Mouse (Mus musculus) left cerebral cortex, postnatal 10 days (tissue): ENCODE measurements around the gene Cry2. TPM values are rescaled to one million over a fixed set of nuclear protein-coding genes. Genes with fewer than 3 reads are reported as not detected.

ENCODE experiments used
- DNase-seq, 2 experiments: peaks; one replicate each; pipeline ENCODE4 v3.0.0; 2021 to 2022; ENCODE audit warnings: low spot score in 2 of 2, mixed read lengths in 1 of 2; ENCODE audit errors: extremely low spot score in 1 of 2
- intact Hi-C: fragments of 180-260 bp; cut with DNase I; formaldehyde crosslinking; loops from one replicate; pipeline ENCODE4 v1.15.1; 2025
- total RNA-seq, 2 experiments: library from RNA; stranded (reverse); gene quantifications; 2 replicates each; pipeline ENCODE4 v1.2.3; 2021

Cry2 gene
- total RNA-seq, 2 experiments from 2014 or later, result 108 to 109 TPM

GRCm38 (mm10) chr2:92379783-92380494 lies 53.9 kb downstream of the Cry2 start:
- no peak for DNase-seq
- intact Hi-C loops, result no loop called here

GRCm38 (mm10) chr2:92377320-92377719 lies 56.5 kb downstream of the Cry2 start:
- DNase-seq, result no peak
- intact Hi-C loops, result no loop called here

GRCm38 (mm10) chr2:92376300-92376699 lies 57.5 kb downstream of the Cry2 start:
- intact Hi-C loops, result no loop called here

GRCm38 (mm10) chr2:92375788-92376187 lies 58.1 kb downstream of the Cry2 start:
- DNase-seq, result no peak
- intact Hi-C loops, result no loop called here

More at GRCm38 (mm10) chr2:92376300-92376699, 57.5 kb downstream of the Cry2 start:
- DNase-seq, result no peak

- peak; percentile 97 for DNase-seq
- intact Hi-C loops, result no loop called here
Observed at GRCm38 (mm10) chr2:92375099-92375623, 58.7 kb downstream of the Cry2 start.

- peak in 1 of 2 experiments; percentile 58 for DNase-seq
- intact Hi-C loops, result no loop called here
Observed at GRCm38 (mm10) chr2:92374514-92374913, 59.3 kb downstream of the Cry2 start, which contains the start of the genes Pex16 and Large2. Pex16 (plus strand) TSS chr2:92374676. Large2 (minus strand) TSS chr2:92374869.

GRCm38 (mm10) chr2:92373437-92373813 lies 60.4 kb downstream of the Cry2 start:
- intact Hi-C loops, result no loop called here

GRCm38 (mm10) chr2:92372767-92373436 lies 60.9 kb downstream of the Cry2 start:
- no peak for DNase-seq
- intact Hi-C loops, result no loop called here

More at GRCm38 (mm10) chr2:92373437-92373813, 60.4 kb downstream of the Cry2 start:
- DNase-seq, result no peak

GRCm38 (mm10) chr2:92371971-92372690 lies 61.7 kb downstream of the Cry2 start:
- DNase-seq, result peak in 1 of 2 experiments; percentile 13
- intact Hi-C loops, result no loop called here

GRCm38 (mm10) chr2:92370821-92371805 lies 62.7 kb downstream of the Cry2 start:
- DNase-seq, result peak in 1 of 2 experiments; percentile 62
- intact Hi-C loops, result no loop called here

- intact Hi-C loops, result no loop called here
- no peak for DNase-seq
Observed at GRCm38 (mm10) chr2:92370375-92370774, 63.5 kb downstream of the Cry2 start.

GRCm38 (mm10) chr2:92367383-92368029 lies 66.3 kb downstream of the Cry2 start:
- intact Hi-C loops, result no loop called here

GRCm38 (mm10) chr2:92365568-92365967 lies 68.3 kb downstream of the Cry2 start:
- peak in 1 of 2 experiments; percentile 24 for DNase-seq
- intact Hi-C loops, result no loop called here

More at GRCm38 (mm10) chr2:92367383-92368029, 66.3 kb downstream of the Cry2 start:
- DNase-seq, result no peak

GRCm38 (mm10) chr2:92364086-92364485 lies 69.8 kb downstream of the Cry2 start:
- intact Hi-C loops, result no loop called here
- peak in 1 of 2 experiments; percentile 15 for DNase-seq

GRCm38 (mm10) chr2:92362571-92363228 lies 71.1 kb downstream of the Cry2 start:
- intact Hi-C loops, result no loop called here
- no peak for DNase-seq

- DNase-seq, result no peak
- intact Hi-C loops, result no loop called here
Observed at GRCm38 (mm10) chr2:92361795-92362194, 72.0 kb downstream of the Cry2 start.

GRCm38 (mm10) chr2:92360893-92361292 lies 73.0 kb downstream of the Cry2 start:
- no peak for DNase-seq
- intact Hi-C loops, result no loop called here
